Mouse (Mus musculus) liver, embryonic 11.5 days (tissue): ENCODE measurements around the gene Fnd3c2. TPM values are rescaled to one million over a fixed set of nuclear protein-coding genes. Genes with fewer than 3 reads are reported as not detected.

Experiments
- ATAC-seq: fragments of 200-750 bp; cut with Nextera tagmentation; replicated peaks from 2 replicates; pipeline ENCODE4 v1.8.0; 2017; ENCODE audit warnings: moderate number of reproducible peaks, mild to moderate bottlenecking, moderate TSS enrichment, moderate library complexity; ENCODE audit not compliant: low FRiP score
- DNase-seq: peaks from one replicate; pipeline ENCODE4 v3.0.0-alpha.2; 2017; ENCODE audit warnings: low spot score
- H3K27ac ChIP-seq: fragments of 300-500 bp; sonication (generic); 2 replicates; pipeline ENCODE4 v1.5.1; 2014; ENCODE audit warnings: mild to moderate bottlenecking, low read depth, low read length, control low read depth
- H3K27me3 ChIP-seq: fragments of 300-500 bp; sonication (generic); replicated peaks from 2 replicates; pipeline ENCODE4 v1.6.1; 2014; ENCODE audit warnings: low read length, mixed read lengths; ENCODE audit not compliant: control insufficient read depth, insufficient read depth
- H3K36me3 ChIP-seq: fragments of 300-500 bp; sonication (generic); 2 replicates; pipeline ENCODE4 v1.6.1; 2014; ENCODE audit warnings: mild to moderate bottlenecking, low read length, moderate library complexity, mixed read lengths; ENCODE audit not compliant: control insufficient read depth, insufficient read depth
- H3K4me1 ChIP-seq: fragments of 300-500 bp; sonication (generic); replicated peaks from 2 replicates; pipeline ENCODE4 v1.6.1; 2014; ENCODE audit warnings: low read length, mixed read lengths; ENCODE audit not compliant: control insufficient read depth, insufficient read depth
- H3K4me2 ChIP-seq: fragments of 300-500 bp; sonication (generic); 2 replicates; pipeline ENCODE4 v1.6.1; 2014; ENCODE audit warnings: mild to moderate bottlenecking, control low read depth, moderate library complexity
- H3K4me3 ChIP-seq: fragments of 300-500 bp; sonication (generic); 2 replicates; pipeline ENCODE4 v1.5.1; 2014; ENCODE audit warnings: low read depth, low read length, control low read depth
- H3K9ac ChIP-seq: fragments of 300-500 bp; sonication (generic); 2 replicates; pipeline ENCODE4 v1.6.1; 2014; ENCODE audit warnings: low read depth, low read length, control low read depth
- H3K9me3 ChIP-seq: fragments of 300-500 bp; sonication (generic); 2 replicates; pipeline ENCODE4 v1.6.1; 2016; ENCODE audit warnings: low read length, inconsistent platforms, mixed read lengths; ENCODE audit not compliant: control insufficient read depth
- WGBS: fragments of 180-500 bp; shearing (Covaris S2); extraction: QIAGEN DNeasy Blood & Tissue Kit; methylation state at CpG from one replicate; pipeline ENCODE4 v1.1.7; 2014; 5-methylcytosine and 5-hydroxymethylcytosine counted together
- polyA plus RNA-seq: library from polyadenylated mRNA; unstranded; fragments of >200 nt; fragmentation: Nextera tagmentation; extraction: Ambion mirVana; gene quantifications from 2 replicates; pipeline ENCODE4 v1.2.1, GENCODE M21; 2014

Fnd3c2 gene
- polyA plus RNA-seq, 1 experiment from 2014 or later, result not detected

GRCm38 (mm10) chrX:106189356-106189755 lies 65.8 kb downstream of the Fnd3c2 start:
- peak overlapping the region; percentile 61 for H3K4me3 ChIP-seq
- no peak for ATAC-seq
- 42% methylated on average over 5 of the region's 5 CpGs for WGBS
- H3K36me3 ChIP-seq, result peaks cover 4% of the 10 kb centered on the region; the same call in 1 of the 2 replicates
- DNase-seq, result no peak
- H3K4me1 ChIP-seq, result peaks cover 3% of the 10 kb centered on the region; the same call in 1 of the 2 replicates
- peaks cover 3% of the 10 kb centered on the region for H3K27me3 ChIP-seq
- no peaks in the 10 kb centered on the region for H3K9me3 ChIP-seq
- H3K9ac ChIP-seq, result peak overlapping the region; percentile 76
- H3K4me2 ChIP-seq, result peak overlapping the region; percentile 68
- peak overlapping the region; percentile 19; the same call in 1 of the 2 replicates for H3K27ac ChIP-seq

GRCm38 (mm10) chrX:106187737-106188136 lies 67.4 kb downstream of the Fnd3c2 start:
- Histone ChIP-seq H3K9me3 (no peaks in the 10 kb centered on the region), H3K27me3 (peaks cover 3% of the 10 kb centered on the region), H3K27ac (peak overlapping the region; percentile 73), H3K4me2 (peak overlapping the region; percentile 68), H3K9ac (peak overlapping the region; percentile 76), H3K4me3 (peak overlapping the region; percentile 61), H3K4me1 (peaks cover 3% of the 10 kb centered on the region; the same call in 1 of the 2 replicates), H3K36me3 (peaks cover 2% of the 10 kb centered on the region; the same call in 1 of the 2 replicates)
- ATAC-seq, result peak; percentile 27; the same call in 1 of the 2 replicates
- 18% methylated on average over 12 of the region's 12 CpGs for WGBS
- peak; percentile 48 for DNase-seq

GRCm38 (mm10) chrX:106186713-106187649 lies 68.2 kb downstream of the Fnd3c2 start, which contains the start of gene Pgk1:
Gene Pgk1, plus strand, starts transcription at chrX:106187100.
- Histone ChIP-seq H3K36me3 (no peaks in the 10 kb centered on the region; the same call in 1 of the 2 replicates), H3K4me1 (peaks cover 3% of the 10 kb centered on the region; the same call in 1 of the 2 replicates), H3K9me3 (no peaks in the 10 kb centered on the region), H3K4me2 (peak within 1 kb of the TSS; percentile 68), H3K4me3 (peak within 1 kb of the TSS; percentile 61), H3K27me3 (peaks cover 3% of the 10 kb centered on the region), H3K27ac (peak within 1 kb of the TSS; percentile 73), H3K9ac (peak within 1 kb of the TSS; percentile 76)
- DNase-seq (peak; percentile 91), ATAC-seq (peak; percentile 96)
- WGBS, result 12% methylated on average over 54 of the region's 55 CpGs

- H3K4me1 ChIP-seq, result peaks cover 3% of the 10 kb centered on the region; the same call in 1 of the 2 replicates
- DNase-seq (no peak), ATAC-seq (no peak)
- H3K4me3 ChIP-seq, result no peak overlapping the region
- no peaks in the 10 kb centered on the region for H3K9me3 ChIP-seq
- no peaks in the 10 kb centered on the region; the same call in 1 of the 2 replicates for H3K36me3 ChIP-seq
- H3K27ac ChIP-seq, result peak overlapping the region; percentile 58; the same call in 1 of the 2 replicates
- 44% methylated on average over 5 of the region's 5 CpGs for WGBS
- peak overlapping the region; percentile 56 for H3K4me2 ChIP-seq
- no peak overlapping the region; the same call in 1 of the 2 replicates for H3K9ac ChIP-seq
- peaks cover 3% of the 10 kb centered on the region for H3K27me3 ChIP-seq
Measured at GRCm38 (mm10) chrX:106185706-106186105, 69.5 kb downstream of the Fnd3c2 start.

Other genes with a start within 250 kb of the Fnd3c2 start
- gene Magt1, start 243.5 kb downstream of the Fnd3c2 start, polyA plus RNA-seq, result 56.8 and 61.2 TPM in 2 replicates
- 433 and 493 TPM in 2 replicates for gene Cox7b, start 239.7 kb downstream of the Fnd3c2 start, polyA plus RNA-seq
- 16.2 and 19.7 TPM in 2 replicates for gene Atp7a, start 228.1 kb downstream of the Fnd3c2 start, polyA plus RNA-seq
- gene Tlr13, start 112.2 kb downstream of the Fnd3c2 start, polyA plus RNA-seq, result 0.65 and 1.1 TPM in 2 replicates
- gene Pgk1, start 68.3 kb downstream of the Fnd3c2 start, polyA plus RNA-seq, result 586 and 640 TPM in 2 replicates
- 10.0 and 10.6 TPM in 2 replicates for gene Taf9b, start 34.2 kb downstream of the Fnd3c2 start, polyA plus RNA-seq
- gene Fndc3c1, start 230.0 kb upstream of the Fnd3c2 start, polyA plus RNA-seq, result 7.6 and 12.4 TPM in 2 replicates